Mouse (Mus musculus): ENCODE measurements at regions not wholly inside any gene's neighbourhood (a gene's known extent, or its start where the extent isn't known, plus 50 kb on each side); places are given as distances from the start of the nearest gene placed in this dataset.

DNA sequence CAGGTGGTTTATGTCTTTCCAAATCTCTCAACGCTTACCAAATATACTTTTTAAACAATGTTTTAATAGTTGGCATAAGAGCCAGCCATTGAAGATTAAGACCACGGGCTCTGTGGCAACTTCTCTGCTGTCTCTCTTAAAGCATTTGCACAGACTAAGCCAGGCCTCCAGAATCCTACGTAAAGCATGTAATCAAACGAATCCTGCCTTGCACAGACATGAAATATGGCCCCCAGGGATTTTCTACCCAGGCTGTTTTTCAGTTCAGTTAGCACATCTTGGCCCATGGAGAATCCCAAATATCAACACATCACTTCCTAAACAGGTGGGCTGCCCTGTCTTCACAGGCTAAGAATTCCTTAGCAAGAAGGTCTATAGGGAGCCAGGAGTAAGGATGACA is 108.9 kb upstream of the Map1b start:
- TF ChIP-seq EP300 (IDR thresholded peaks at IDR 0.05; ENCODE audit: low read depth) = no peak
- TF ChIP-seq CTCF (IDR thresholded peaks at IDR 0.05; ENCODE audit: low read depth) = no peak
- 55% methylated on average over 4 of the region's 4 CpGs for WGBS (ENCODE audit: insufficient replicate concordance)
- no peak overlapping the region for H3K27ac ChIP-seq
- DNase-seq (ENCODE audit: low read depth in 3 of 3, low spot score in 3 of 3) = no peak
- no peaks in the 10 kb centered on the region for H3K27me3 ChIP-seq (ENCODE audit: control insufficient read depth, insufficient read depth, low read length)
- H3K9ac ChIP-seq (replicated peaks) = no peak overlapping the region
- H3K9me3 ChIP-seq (ENCODE audit: control insufficient read depth, low read length) = no peaks in the 10 kb centered on the region
- no peaks in the 10 kb centered on the region for H3K4me1 ChIP-seq (replicated peaks; ENCODE audit: control insufficient read depth in 2 of 2, insufficient read depth in 2 of 2, low read length in 1 of 2)
- no peak overlapping the region for H3K4me2 ChIP-seq (ENCODE audit: low read depth)
- no peaks in the 10 kb centered on the region for H3K36me3 ChIP-seq (replicated peaks; ENCODE audit: control insufficient read depth, insufficient read depth, low read depth)
- no peak overlapping the region for H3K4me3 ChIP-seq (ENCODE audit: insufficient read depth in 1 of 2, low read depth in 2 of 2, low read length in 2 of 2)
- no peak for ATAC-seq (ENCODE audit: insufficient read depth)

DNA sequence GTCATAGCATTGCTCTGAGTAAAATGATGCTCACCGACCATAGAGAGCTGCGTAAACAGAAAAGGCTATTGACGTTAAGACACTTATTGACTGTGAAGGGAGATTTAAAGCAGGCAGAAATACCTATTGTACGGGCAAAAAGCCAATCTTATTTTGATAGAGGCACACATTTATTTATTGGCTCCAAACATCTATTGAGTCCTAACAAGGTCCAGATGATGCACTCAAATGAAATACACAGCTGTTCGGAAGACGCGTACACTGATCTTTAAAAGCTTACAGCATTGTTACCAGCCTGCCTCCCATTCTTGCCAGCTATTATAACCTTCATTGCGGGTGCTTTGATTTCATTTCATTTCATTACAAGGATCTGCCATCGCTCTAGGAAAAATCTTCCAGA is 102.0 kb upstream of the Map1b start:
- 74% methylated on average over 9 of the region's 9 CpGs for WGBS (ENCODE audit: insufficient replicate concordance)
- no peak for ATAC-seq (ENCODE audit: insufficient read depth)
- H3K36me3 ChIP-seq (replicated peaks; ENCODE audit: control insufficient read depth, insufficient read depth, low read depth) = no peaks in the 10 kb centered on the region
- H3K4me2 ChIP-seq (ENCODE audit: low read depth) = no peak overlapping the region
- DNase-seq (ENCODE audit: low read depth in 3 of 3, low spot score in 3 of 3) = no peak
- no peak for TF ChIP-seq CTCF (IDR thresholded peaks at IDR 0.05; ENCODE audit: low read depth)
- TF ChIP-seq EP300 (IDR thresholded peaks at IDR 0.05; ENCODE audit: low read depth) = no peak
- H3K4me1 ChIP-seq (replicated peaks; ENCODE audit: control insufficient read depth in 2 of 2, insufficient read depth in 2 of 2, low read length in 1 of 2) = no peaks in the 10 kb centered on the region
- no peak overlapping the region for H3K27ac ChIP-seq
- H3K9me3 ChIP-seq (ENCODE audit: control insufficient read depth, low read length) = no peaks in the 10 kb centered on the region
- H3K4me3 ChIP-seq (ENCODE audit: insufficient read depth in 1 of 2, low read depth in 2 of 2, low read length in 2 of 2) = no peak overlapping the region
- no peak overlapping the region for H3K9ac ChIP-seq (replicated peaks)
- H3K27me3 ChIP-seq (ENCODE audit: control insufficient read depth, insufficient read depth, low read length) = no peaks in the 10 kb centered on the region

DNA sequence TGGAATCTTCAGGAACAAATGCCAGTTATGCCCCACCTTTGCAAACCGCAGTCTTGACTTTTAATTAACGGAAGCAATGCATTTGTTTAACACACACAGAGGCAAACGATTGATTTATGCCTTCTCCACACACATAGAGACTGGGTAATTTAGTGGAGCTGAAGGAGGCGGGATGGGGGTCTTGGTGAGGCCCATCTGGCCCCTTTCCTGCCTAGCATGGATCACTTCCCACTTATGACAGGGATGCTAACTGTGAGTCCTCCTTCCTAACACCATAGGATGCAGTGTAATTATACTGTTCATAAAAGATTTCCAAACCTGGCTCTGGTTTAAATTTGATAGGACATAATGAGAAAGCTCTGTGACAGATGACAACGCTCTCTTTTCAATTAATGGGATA is 101.1 kb upstream of the Map1b start:
- Histone ChIP-seq H3K4me2 (ENCODE audit: low read depth) (no peak overlapping the region), H3K36me3 (replicated peaks; ENCODE audit: control insufficient read depth, insufficient read depth, low read depth) (no peaks in the 10 kb centered on the region), H3K27ac (no peak overlapping the region), H3K4me3 (ENCODE audit: insufficient read depth in 1 of 2, low read depth in 2 of 2, low read length in 2 of 2) (no peak overlapping the region), H3K27me3 (ENCODE audit: control insufficient read depth, insufficient read depth, low read length) (no peaks in the 10 kb centered on the region), H3K4me1 (replicated peaks; ENCODE audit: control insufficient read depth in 2 of 2, insufficient read depth in 2 of 2, low read length in 1 of 2) (no peaks in the 10 kb centered on the region), H3K9me3 (ENCODE audit: control insufficient read depth, low read length) (no peaks in the 10 kb centered on the region), H3K9ac (replicated peaks) (no peak overlapping the region)
- DNase-seq (ENCODE audit: low read depth in 3 of 3, low spot score in 3 of 3) = no peak
- ATAC-seq (ENCODE audit: insufficient read depth) = no peak
- 57% methylated on average over 5 of the region's 5 CpGs for WGBS (ENCODE audit: insufficient replicate concordance)
- TF ChIP-seq CTCF (IDR thresholded peaks at IDR 0.05; ENCODE audit: low read depth) (no peak), EP300 (IDR thresholded peaks at IDR 0.05; ENCODE audit: low read depth) (no peak)

DNA sequence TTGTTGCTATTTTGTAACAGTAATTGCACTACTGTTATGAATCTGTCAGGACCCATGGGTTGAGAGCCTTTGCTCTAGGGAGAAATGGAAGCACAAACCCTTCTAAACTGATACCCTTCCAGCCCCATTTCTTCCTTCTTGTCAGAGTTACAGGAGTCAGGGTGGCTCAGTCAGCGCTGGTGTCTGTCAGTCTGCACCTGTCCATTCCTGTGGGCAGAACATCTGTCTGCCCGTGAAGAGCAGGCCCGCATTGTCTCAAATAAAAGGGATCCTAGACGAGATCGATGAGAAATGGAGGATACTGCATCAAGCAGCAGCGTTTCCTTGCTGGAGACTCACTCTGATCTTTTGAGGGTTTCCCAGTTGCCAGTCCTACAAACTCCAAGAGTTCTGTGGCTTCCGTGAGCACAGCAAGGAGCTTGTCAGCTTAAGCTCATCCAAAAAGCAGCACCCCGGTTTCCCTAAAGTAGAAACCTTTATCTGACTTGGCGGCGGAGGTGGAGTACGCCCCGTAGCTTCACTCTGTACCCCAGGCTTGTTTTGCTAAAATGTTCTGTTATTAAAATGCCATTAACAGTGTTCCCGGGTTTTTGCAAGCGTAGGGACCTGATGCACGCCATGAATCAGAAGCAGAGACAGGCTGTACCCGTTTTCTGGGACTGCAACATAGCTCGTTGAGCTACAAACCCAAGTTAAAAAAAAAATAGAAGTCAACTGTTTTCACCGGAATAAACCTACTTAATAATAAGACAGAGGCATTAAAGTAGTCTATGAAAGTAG is 95.6 kb upstream of the Map1b start:
- no peaks in the 10 kb centered on the region for H3K36me3 ChIP-seq (replicated peaks; ENCODE audit: control insufficient read depth, insufficient read depth, low read depth)
- ATAC-seq (ENCODE audit: insufficient read depth) = no peak
- TF ChIP-seq EP300 (IDR thresholded peaks at IDR 0.05; ENCODE audit: low read depth) (no peak), CTCF (IDR thresholded peaks at IDR 0.05; ENCODE audit: low read depth) (no peak)
- no peak overlapping the region for H3K27ac ChIP-seq
- no peak overlapping the region for H3K4me2 ChIP-seq (ENCODE audit: low read depth)
- H3K27me3 ChIP-seq (ENCODE audit: control insufficient read depth, insufficient read depth, low read length) = no peaks in the 10 kb centered on the region
- H3K4me1 ChIP-seq (replicated peaks; ENCODE audit: control insufficient read depth in 2 of 2, insufficient read depth in 2 of 2, low read length in 1 of 2) = no peaks in the 10 kb centered on the region
- WGBS (ENCODE audit: insufficient replicate concordance) = 67% methylated on average over 18 of the region's 18 CpGs
- H3K9me3 ChIP-seq (ENCODE audit: control insufficient read depth, low read length) = no peaks in the 10 kb centered on the region
- no peak overlapping the region for H3K9ac ChIP-seq (replicated peaks)
- no peak for DNase-seq (ENCODE audit: low read depth in 3 of 3, low spot score in 3 of 3)
- no peak overlapping the region for H3K4me3 ChIP-seq (ENCODE audit: insufficient read depth in 1 of 2, low read depth in 2 of 2, low read length in 2 of 2)

DNA sequence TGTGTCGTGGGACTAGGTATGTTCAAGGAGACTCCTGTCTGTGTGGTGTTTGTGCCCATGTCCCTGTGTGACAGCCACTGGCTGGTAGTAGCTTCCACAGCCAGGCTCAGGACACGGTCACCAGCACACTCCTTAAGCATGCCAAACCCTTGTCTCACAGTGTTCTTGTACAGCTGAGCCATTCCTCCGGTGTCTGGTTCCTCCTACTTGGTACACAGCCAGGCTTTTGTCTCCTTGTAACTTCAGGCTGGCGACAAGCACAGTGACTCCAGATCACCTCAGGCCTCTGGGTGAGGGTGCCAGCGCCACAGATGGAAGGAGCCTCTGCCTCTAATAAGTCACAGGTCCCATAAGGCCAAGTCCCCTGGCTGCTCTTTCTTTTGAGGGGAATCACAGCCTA is 94.2 kb upstream of the Map1b start:
- no peak for ATAC-seq (ENCODE audit: insufficient read depth)
- H3K36me3 ChIP-seq (replicated peaks; ENCODE audit: control insufficient read depth, insufficient read depth, low read depth) = no peaks in the 10 kb centered on the region
- no peaks in the 10 kb centered on the region for H3K9me3 ChIP-seq (ENCODE audit: control insufficient read depth, low read length)
- 56% methylated on average over 5 of the region's 5 CpGs for WGBS (ENCODE audit: insufficient replicate concordance)
- DNase-seq (ENCODE audit: low read depth in 3 of 3, low spot score in 3 of 3) = no peak
- H3K4me1 ChIP-seq (replicated peaks; ENCODE audit: control insufficient read depth in 2 of 2, insufficient read depth in 2 of 2, low read length in 1 of 2) = no peaks in the 10 kb centered on the region
- no peak overlapping the region for H3K27ac ChIP-seq
- no peak overlapping the region for H3K4me3 ChIP-seq (ENCODE audit: insufficient read depth in 1 of 2, low read depth in 2 of 2, low read length in 2 of 2)
- H3K27me3 ChIP-seq (ENCODE audit: control insufficient read depth, insufficient read depth, low read length) = no peaks in the 10 kb centered on the region
- no peak overlapping the region for H3K4me2 ChIP-seq (ENCODE audit: low read depth)
- no peak for TF ChIP-seq CTCF (IDR thresholded peaks at IDR 0.05; ENCODE audit: low read depth)
- TF ChIP-seq EP300 (IDR thresholded peaks at IDR 0.05; ENCODE audit: low read depth) = no peak
- no peak overlapping the region for H3K9ac ChIP-seq (replicated peaks)
